Mouse (Mus musculus): ENCODE measurements at regions not wholly inside any gene's neighbourhood (a gene's known extent, or its start where the extent isn't known, plus 50 kb on each side); places are given as distances from the start of the nearest gene placed in this dataset.

DNA sequence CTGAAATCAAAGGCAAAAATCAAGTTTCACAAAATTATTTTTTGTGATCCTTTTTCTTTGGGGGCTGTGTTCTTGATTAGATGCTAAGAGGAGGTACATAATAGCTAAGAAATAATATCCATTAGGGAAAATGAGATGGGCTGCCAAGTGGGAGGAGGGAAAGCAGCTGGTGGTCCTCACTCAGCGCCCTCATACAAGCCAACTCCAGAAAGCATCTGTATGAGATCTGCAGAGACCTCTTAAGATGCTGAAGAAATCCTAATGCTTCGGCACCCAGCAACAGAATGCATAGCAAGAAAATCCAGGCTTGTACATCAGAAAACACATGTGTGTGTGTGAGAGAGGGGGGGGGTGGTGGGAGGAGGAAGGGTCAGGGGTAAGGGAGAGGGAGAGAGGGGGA lies 58.8 kb upstream of the Gria1 start:
- no peak for TF ChIP-seq POLR2A (IDR thresholded peaks at IDR 0.05; ENCODE audit: control insufficient read depth in 1 of 2, insufficient read depth in 1 of 2, low read depth in 1 of 2, low read length in 2 of 2, poor library complexity in 1 of 2)
- no peak for TF ChIP-seq MAX (IDR thresholded peaks at IDR 0.05; ENCODE audit: low read length)
- TF ChIP-seq ZMIZ1 (IDR thresholded peaks at IDR 0.05; ENCODE audit: low read depth, low read length) = no peak
- TF ChIP-seq CTCF (IDR thresholded peaks at IDR 0.05 in 2 of 3, conservative IDR thresholded peaks at IDR 0.05 in 1 of 3; ENCODE audit: control insufficient read depth in 1 of 3, insufficient read depth in 1 of 3, low read depth in 2 of 3, low read length in 3 of 3, poor library complexity in 1 of 3, severe bottlenecking in 1 of 3) = no peak
- no peak for TF ChIP-seq USF1 (IDR thresholded peaks at IDR 0.05; ENCODE audit: low read depth, low read length)
- no peak for TF ChIP-seq CHD1 (IDR thresholded peaks at IDR 0.05; ENCODE audit: low read depth, low read length)

Measured in MEL (cell line).